In the genomic region with DNA sequence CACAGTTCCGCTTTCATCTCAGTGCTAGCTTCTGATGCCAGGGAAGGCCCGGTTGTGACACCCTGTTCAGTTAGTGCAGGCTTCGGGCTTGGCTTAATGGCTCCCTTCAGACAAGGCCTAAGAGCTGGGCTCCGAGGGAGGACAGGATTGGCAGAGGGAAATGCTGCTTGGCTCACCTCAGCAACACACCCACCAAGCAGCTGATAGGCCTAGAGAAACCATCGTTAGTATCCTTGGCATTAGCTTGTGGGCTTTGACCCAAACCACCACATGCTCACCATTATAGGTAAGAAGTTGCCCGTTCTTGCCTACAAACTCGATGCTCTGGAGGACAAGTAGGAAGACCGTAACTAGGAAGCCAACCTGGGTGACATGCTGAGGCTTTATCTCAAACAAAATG, we compare ENCODE assay signal across 15 mouse cellular contexts. TPM values are rescaled to one million over a fixed set of nuclear protein-coding genes. Genes with fewer than 3 reads are reported as not detected.
DNase-seq lines count a peak whose midpoint lies in the region; ATAC-seq and TF ChIP-seq lines count a peak whose summit lies in the region.
"Had no signal": no experiment of that assay in that cellular context is flagged by ENCODE, and none has a peak within 500 bp of the region (broad histone marks: within the 10 kb centered on the region; RNA-seq: fewer than 3 reads in every experiment).

No protein-coding gene starts in this region.

- TF ChIP-seq CTCF in cerebellum, adult 2 months (IDR thresholded peaks at IDR 0.05; ENCODE audit: borderline replicate concordance, insufficient read depth, low read depth, low read length), result no peak
- TF ChIP-seq CTCF in liver, embryonic 14.5 days (IDR thresholded peaks at IDR 0.05; ENCODE audit: low read depth), result no peak

- no peaks in the 10 kb centered on the region for H3K9me3 ChIP-seq in liver, embryonic 14.5 days (ENCODE audit: control insufficient read depth, low read length)
- H3K9me3 ChIP-seq: midbrain, embryonic 12.5 days had no signal

- H3K27ac ChIP-seq in cerebellum, adult 2 months (ENCODE audit: insufficient read depth, low read length), result no peak overlapping the region; the same call in 1 of the 2 replicates
- H3K27ac ChIP-seq in liver, embryonic 14.5 days, result peak overlapping the region; percentile 86
- H3K27ac ChIP-seq: midbrain, embryonic 12.5 days had no signal

- peak overlapping the region; percentile 80 for H3K4me2 ChIP-seq in liver, embryonic 14.5 days (ENCODE audit: low read depth)
- H3K4me2 ChIP-seq: midbrain, embryonic 12.5 days had no signal

- 25% methylated on average over 8 of the region's 8 CpGs for WGBS in cerebellum, adult 2 months
- 52% methylated on average over 8 of the region's 8 CpGs for WGBS in liver, embryonic 14.5 days (ENCODE audit: insufficient replicate concordance)

- peak; percentile 35 to 65 for DNase-seq in cerebellum, adult 2 months
- DNase-seq in cerebellum, adult 9-10 months, result no peak
- peak; percentile 36 for DNase-seq in MEL-GATA-1-ER (ENCODE audit: extremely low read depth, low read depth)
- DNase-seq in liver, embryonic 14.5 days (ENCODE audit: low read depth in 3 of 3, low spot score in 3 of 3), result no peak
- DNase-seq in right cerebral cortex, postnatal 10 days (ENCODE audit: low spot score in 2 of 2), result no peak
- no peak for DNase-seq in gastrocnemius, postnatal 25 days
- DNase-seq: adrenal gland, adult 2 months; gastrocnemius, postnatal 36 days; kidney, postnatal 10 days; retina, postnatal 1 day; thymus, postnatal 14 days had no signal

- no peak overlapping the region for H3K4me3 ChIP-seq in cerebellum, adult 2 months (replicated peaks; ENCODE audit: insufficient read depth, low read depth, low read length)
- H3K4me3 ChIP-seq in liver, embryonic 14.5 days (ENCODE audit: insufficient read depth in 1 of 2, low read depth in 2 of 2, low read length in 2 of 2), result no peak overlapping the region
- H3K4me3 ChIP-seq: midbrain, embryonic 12.5 days; myocyte had no signal

- H3K27me3 ChIP-seq in cerebellum, adult 2 months (ENCODE audit: control insufficient read depth, insufficient read depth, low read length), result no peaks in the 10 kb centered on the region
- no peaks in the 10 kb centered on the region for H3K27me3 ChIP-seq in liver, embryonic 14.5 days (ENCODE audit: control insufficient read depth, insufficient read depth, low read length)
- H3K27me3 ChIP-seq: midbrain, embryonic 12.5 days had no signal

- no peak for TF ChIP-seq POLR2A in cerebellum, adult 2 months (IDR thresholded peaks at IDR 0.05; ENCODE audit: borderline replicate concordance, insufficient read depth, low read length)

- no peak for TF ChIP-seq EP300 in liver, embryonic 14.5 days (IDR thresholded peaks at IDR 0.05; ENCODE audit: low read depth)

- ATAC-seq in erythroblast, adult 5-6 weeks (replicated peaks; ENCODE audit: low FRiP score, poor library complexity, severe bottlenecking), result peak; percentile 21
- ATAC-seq in liver, embryonic 14.5 days (ENCODE audit: insufficient read depth), result no peak
- no peak for ATAC-seq in megakaryocyte, adult 5-6 weeks (ENCODE audit: poor library complexity, severe bottlenecking)

- H3K9ac ChIP-seq in liver, embryonic 14.5 days (replicated peaks), result peak overlapping the region; percentile 80
- H3K9ac ChIP-seq: midbrain, embryonic 12.5 days had no signal

- H3K36me3 ChIP-seq in liver, embryonic 14.5 days (replicated peaks; ENCODE audit: control insufficient read depth, insufficient read depth, low read depth), result peaks cover 25% of the 10 kb centered on the region
- H3K36me3 ChIP-seq: midbrain, embryonic 12.5 days had no signal

- peaks cover 55% of the 10 kb centered on the region for H3K4me1 ChIP-seq in cerebellum, adult 2 months (ENCODE audit: control insufficient read depth, insufficient read depth, low read length)
- peaks cover 81 to 87% of the 10 kb centered on the region in 2 experiments for H3K4me1 ChIP-seq in liver, embryonic 14.5 days (replicated peaks; ENCODE audit: control insufficient read depth in 2 of 2, insufficient read depth in 2 of 2, low read length in 1 of 2)

RNA-seq across cellular contexts. Expression of a gene that starts 38.3 kb away (rescaled TPM):
- 101 and 111 TPM in 2 replicates for polyA plus RNA-seq in cerebellum, adult 2 months (2012; rRNA removed)
- 261 and 284 TPM in 2 replicates for total RNA-seq in erythroblast, adult 5-6 weeks (2015; ENCODE audit: low replicate concordance)
- total RNA-seq in erythroblast, adult 5-6 weeks (2017; ENCODE audit: low replicate concordance), result 799 and 1,028 TPM in 2 replicates
- polyA plus RNA-seq in liver, embryonic 14.5 days (2012; rRNA removed), result 35.4 and 39.7 TPM in 2 replicates
- 59.4 and 70.4 TPM in 2 replicates for polyA plus RNA-seq in liver, embryonic 14.5 days (2014; fragmentation: Nextera tagmentation; extraction: Ambion mirVana)
- 1.3 and 2.3 TPM in 2 replicates for total RNA-seq in megakaryocyte, adult 5-6 weeks (2015)
- total RNA-seq in megakaryocyte, adult 5-6 weeks (2017), result 2.4 and 6.1 TPM in 2 replicates
- total RNA-seq in gastrocnemius, postnatal 25 days (2021), result 100 to 1,000 TPM; 121 to 125 TPM

Comparison
In these comparisons a context has a peak if more than half of its experiments do, and no peak if none do; other contexts are left out.
1. DNase-seq: peak in cerebellum, adult 2 months (2 of 2) and MEL-GATA-1-ER (single experiment); none in cerebellum, adult 9-10 months (single experiment), liver, embryonic 14.5 days (0 of 3), right cerebral cortex, postnatal 10 days (0 of 2) and gastrocnemius, postnatal 25 days (single experiment).
2. RNA of a gene that starts 38.3 kb away (total RNA-seq): 261 to 1,028 TPM in erythroblast, adult 5-6 weeks and 121 to 125 TPM in gastrocnemius, postnatal 25 days; 1.3 to 6.1 TPM in megakaryocyte, adult 5-6 weeks; every median in the first group is over 10 times any median in the second.